Mouse (Mus musculus) erythroblast, embryonic 14.5 days (primary cell): ENCODE measurements at regions not wholly inside any gene's neighbourhood (a gene's known extent, or its start where the extent isn't known, plus 50 kb on each side); places are given as distances from the start of the nearest gene placed in this dataset.

Source experiments
- GATA1 ChIP-seq: IDR thresholded peaks from 2 replicates; pipeline ENCODE4 v1.6.1; 2012; ENCODE audit warnings: low read length, inconsistent platforms, mixed read lengths
- TAL1 ChIP-seq: IDR thresholded peaks from 3 replicates; pipeline ENCODE4 v1.6.1; 2012; ENCODE audit warnings: low read length, inconsistent platforms, mixed read lengths

DNA sequence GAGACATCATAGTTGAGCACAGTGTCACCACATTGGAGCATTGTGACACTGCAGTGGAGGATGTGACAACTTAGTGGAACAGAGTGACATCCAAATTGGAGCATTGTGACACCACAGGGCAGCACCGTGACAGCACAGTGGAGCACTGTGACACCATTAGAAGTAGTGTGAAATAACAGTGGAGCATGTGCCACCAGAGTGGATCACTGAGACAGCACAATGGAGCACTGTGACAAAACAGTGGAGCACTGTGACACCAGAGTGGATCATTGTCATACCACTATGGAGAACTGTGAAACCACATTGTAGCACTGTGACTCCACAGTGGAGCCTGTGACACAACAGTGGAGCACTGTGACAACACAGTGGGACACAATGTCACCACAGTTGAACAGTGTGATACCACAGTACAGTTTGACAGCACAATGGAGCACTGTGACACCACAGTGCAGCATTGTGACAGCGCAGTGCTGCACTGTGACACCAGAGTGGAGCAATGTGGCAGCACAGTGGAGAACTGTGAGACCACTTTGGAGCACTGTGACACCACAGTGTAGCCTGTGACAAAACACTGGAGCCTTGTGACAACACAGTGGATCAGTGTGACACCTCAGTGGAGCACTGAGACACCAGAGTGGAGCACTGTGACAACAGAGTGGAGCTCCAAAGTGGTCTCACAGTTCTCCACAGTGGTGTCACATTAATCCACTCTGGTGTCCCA lies 113.5 kb upstream of the Vmn1r2 start:
- no peak for TF ChIP-seq GATA1
- no peak for TF ChIP-seq TAL1
